Mouse (Mus musculus) heart, postnatal 0 days (tissue): ENCODE data around the gene Sema3a. TPM values are rescaled to one million over a fixed set of nuclear protein-coding genes. Genes with fewer than 3 reads are reported as not detected.

ENCODE experiments used
- ATAC-seq: fragments of 200-750 bp; cut with Nextera tagmentation; 2 replicates; pipeline ENCODE4 v1.8.0; 2017; ENCODE audit warnings: low read depth, moderate number of reproducible peaks, moderate library complexity; ENCODE audit not compliant: insufficient read depth
- DNase-seq: peaks from one replicate; pipeline ENCODE4 v3.0.0-alpha.2; 2016; ENCODE audit warnings: low spot score
- H3K27ac ChIP-seq: fragments of 300-500 bp; sonication (generic); 2 replicates; pipeline ENCODE4 v1.5.1; 2014; ENCODE audit warnings: low read depth, mild to moderate bottlenecking
- H3K27me3 ChIP-seq: fragments of 300-500 bp; sonication (generic); 2 replicates; pipeline ENCODE4 v1.6.1; 2014; ENCODE audit warnings: low read length, mixed read lengths; ENCODE audit not compliant: control insufficient read depth, insufficient read depth
- H3K36me3 ChIP-seq: fragments of 300-500 bp; sonication (generic); replicated peaks from 2 replicates; pipeline ENCODE4 v1.6.1; 2014; ENCODE audit warnings: low read length, mixed read lengths; ENCODE audit not compliant: control insufficient read depth, insufficient read depth
- H3K4me1 ChIP-seq: fragments of 300-500 bp; sonication (generic); 2 replicates; pipeline ENCODE4 v1.6.1; 2014; ENCODE audit warnings: antibody characterized with exemption; ENCODE audit not compliant: control insufficient read depth, insufficient read depth
- H3K4me2 ChIP-seq: fragments of 300-500 bp; sonication (generic); 2 replicates; pipeline ENCODE4 v1.6.1; 2014; ENCODE audit warnings: low read depth, mild to moderate bottlenecking, low read length, moderate library complexity
- H3K4me3 ChIP-seq: fragments of 300-500 bp; sonication (generic); 2 replicates; pipeline ENCODE4 v1.5.1; 2014; ENCODE audit warnings: low read depth, low read length
- H3K9ac ChIP-seq: fragments of 300-500 bp; sonication (generic); replicated peaks from 2 replicates; pipeline ENCODE4 v1.6.1; 2014; ENCODE audit warnings: low read depth, low read length, mixed read lengths
- H3K9me3 ChIP-seq: fragments of 300-500 bp; sonication (generic); replicated peaks from 2 replicates; pipeline ENCODE4 v1.6.1; 2016; ENCODE audit warnings: low read length; ENCODE audit not compliant: control insufficient read depth
- CTCF ChIP-seq: IDR thresholded peaks from 2 replicates; pipeline ENCODE4 v1.5.1; 2016; ENCODE audit warnings: antibody characterized with exemption, control low read depth, low read depth
- EP300 ChIP-seq: IDR thresholded peaks from 2 replicates; pipeline ENCODE4 v1.6.1; 2016; ENCODE audit warnings: antibody characterized with exemption, low read depth
- WGBS: fragments of 180-500 bp; shearing (Covaris S2); extraction: QIAGEN DNeasy Blood & Tissue Kit; methylation state at CpG from one replicate; pipeline ENCODE4 v1.1.7; 2014; 5-methylcytosine and 5-hydroxymethylcytosine counted together
- polyA plus RNA-seq: library from polyadenylated mRNA; unstranded; fragments of >200 nt; fragmentation: Nextera tagmentation; extraction: Ambion mirVana; gene quantifications from 2 replicates; pipeline ENCODE4 v1.2.1, GENCODE M21; 2015
- total RNA-seq: library from RNA; depleted of rRNA; stranded (reverse); fragments of >200 nt; gene quantifications from 2 replicates; pipeline ENCODE4 v1.2.3, GENCODE M21; 2014; ENCODE audit warnings: low replicate concordance

Sema3a gene
- total and polyA plus RNA-seq, 2 experiments from 2014 or later, result 3.6 to 19.0 TPM

DNA sequence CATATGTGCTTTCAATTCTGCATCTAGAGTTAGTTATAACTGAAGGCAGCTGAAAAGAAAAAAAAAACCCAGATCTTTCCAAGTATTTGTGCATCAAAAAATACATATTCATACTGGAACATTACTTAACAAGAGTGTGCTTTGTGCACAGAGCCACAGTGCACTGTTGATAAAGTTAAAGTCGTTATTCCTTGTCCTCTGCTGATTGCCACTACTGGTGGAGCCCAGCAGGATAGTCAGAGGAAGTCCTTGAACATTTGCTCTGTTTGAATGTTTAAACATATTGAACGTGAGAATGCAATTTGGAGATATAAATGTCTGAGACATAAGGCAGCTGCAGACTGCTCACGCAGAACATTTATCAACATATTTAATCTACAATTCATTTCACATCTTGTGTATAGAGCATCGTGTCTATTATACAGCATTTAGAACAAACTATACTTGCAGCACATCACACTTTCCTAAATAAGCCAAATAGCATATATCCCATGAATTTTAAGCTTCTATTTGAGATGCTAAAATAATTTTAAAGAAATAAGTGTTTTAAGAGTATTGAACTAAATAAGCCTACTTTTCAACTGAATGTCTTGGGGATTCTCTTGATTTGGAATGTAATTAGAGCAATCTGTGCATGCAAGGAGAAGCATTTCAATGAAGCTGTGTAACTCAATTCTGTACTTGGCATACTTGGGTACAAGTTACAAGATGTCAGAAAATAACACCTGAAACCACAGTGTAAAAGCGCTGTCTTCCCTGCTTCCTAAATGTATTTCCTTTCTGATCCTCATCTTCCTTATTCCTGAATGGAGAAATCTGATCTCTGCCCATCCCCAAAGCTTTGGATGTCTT is 32.8 kb downstream of the Sema3a start:
- no peaks in the 10 kb centered on the region for H3K27me3 ChIP-seq
- H3K9ac ChIP-seq, result no peak overlapping the region
- no peak overlapping the region for H3K27ac ChIP-seq
- no peak for ATAC-seq
- no peak overlapping the region for H3K4me2 ChIP-seq
- H3K36me3 ChIP-seq, result no peaks in the 10 kb centered on the region
- H3K4me1 ChIP-seq, result no peaks in the 10 kb centered on the region
- DNase-seq, result no peak
- no peak overlapping the region for H3K4me3 ChIP-seq
- WGBS, result 65% methylated on average over 5 of the region's 5 CpGs
- H3K9me3 ChIP-seq, result no peaks in the 10 kb centered on the region
- TF ChIP-seq CTCF, result no peak
- no peak for TF ChIP-seq EP300

DNA sequence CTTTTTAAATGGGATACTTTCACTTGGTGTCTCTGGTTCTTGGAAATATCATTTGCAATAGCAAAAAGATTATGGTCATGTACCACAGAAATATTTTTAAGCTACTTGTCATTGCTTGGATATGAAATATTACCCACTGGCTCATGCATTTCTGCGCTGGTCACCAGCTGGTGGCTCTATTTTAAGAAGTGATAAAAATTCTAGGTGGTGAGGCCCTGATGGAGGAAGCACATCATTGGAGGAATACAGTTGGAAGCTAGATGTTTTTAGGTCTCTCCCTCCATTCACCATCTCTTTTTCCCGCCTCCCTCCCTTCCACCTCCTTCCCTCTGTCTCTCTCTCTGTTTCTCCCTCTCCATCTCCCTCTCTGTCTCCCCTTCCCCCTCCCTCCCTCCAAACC is 57.0 kb downstream of the Sema3a start:
- H3K36me3 ChIP-seq, result no peaks in the 10 kb centered on the region
- ATAC-seq (no peak), DNase-seq (no peak)
- H3K9ac ChIP-seq, result no peak overlapping the region
- H3K4me2 ChIP-seq, result no peak overlapping the region
- H3K27ac ChIP-seq, result no peak overlapping the region
- 77% methylated on average over 2 of the region's 2 CpGs for WGBS
- no peaks in the 10 kb centered on the region for H3K4me1 ChIP-seq
- TF ChIP-seq CTCF, result no peak
- TF ChIP-seq EP300, result no peak
- no peaks in the 10 kb centered on the region for H3K9me3 ChIP-seq
- H3K27me3 ChIP-seq, result no peaks in the 10 kb centered on the region
- no peak overlapping the region for H3K4me3 ChIP-seq

DNA sequence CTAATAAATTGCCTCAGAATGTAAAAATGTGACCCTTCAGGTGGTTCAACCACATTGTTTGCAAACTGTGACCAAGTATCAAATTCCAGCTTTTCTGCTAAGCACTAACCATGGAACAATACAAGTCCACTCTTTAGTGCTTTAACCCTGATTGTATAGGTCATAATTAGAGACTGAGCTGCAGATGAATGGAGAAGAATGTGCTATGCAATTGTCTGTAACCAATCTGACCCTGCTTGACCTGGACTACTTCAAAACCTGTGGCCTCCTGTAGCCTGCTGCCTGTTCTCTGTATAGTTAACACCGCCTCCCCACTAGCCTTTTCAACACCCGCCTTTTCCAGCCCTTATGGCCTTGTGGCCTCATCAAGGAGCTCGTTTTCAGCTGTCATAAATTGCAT is 72.7 kb downstream of the Sema3a start:
- H3K4me1 ChIP-seq, result no peaks in the 10 kb centered on the region
- H3K27me3 ChIP-seq, result no peaks in the 10 kb centered on the region
- DNase-seq, result no peak
- no peak for TF ChIP-seq CTCF
- no peak for TF ChIP-seq EP300
- 41% methylated on average over 3 of the region's 3 CpGs for WGBS
- H3K4me2 ChIP-seq, result no peak overlapping the region
- no peak overlapping the region for H3K4me3 ChIP-seq
- no peaks in the 10 kb centered on the region for H3K9me3 ChIP-seq
- no peak overlapping the region for H3K27ac ChIP-seq
- ATAC-seq, result no peak
- no peaks in the 10 kb centered on the region for H3K36me3 ChIP-seq
- no peak overlapping the region for H3K9ac ChIP-seq

DNA sequence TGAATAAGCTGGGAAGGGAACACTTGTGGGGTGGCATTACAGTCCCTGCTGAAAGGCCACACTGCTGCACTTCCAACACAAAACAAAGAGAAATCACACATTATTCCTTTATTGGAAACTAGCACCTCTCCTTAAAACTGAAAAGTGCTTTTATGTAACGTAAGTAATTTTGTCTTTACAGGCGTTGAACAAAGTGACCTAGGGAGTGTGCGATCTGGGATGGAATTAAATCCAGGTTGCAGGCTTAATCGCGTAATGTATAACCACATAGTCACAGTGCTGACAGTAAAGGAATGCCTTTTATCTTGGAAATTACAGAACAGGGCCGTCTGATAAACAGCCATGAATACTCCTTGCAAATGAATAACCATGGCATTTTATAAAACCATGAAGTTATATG is 74.5 kb downstream of the Sema3a start:
- no peak overlapping the region for H3K27ac ChIP-seq
- H3K27me3 ChIP-seq, result no peaks in the 10 kb centered on the region
- H3K9me3 ChIP-seq, result no peaks in the 10 kb centered on the region
- no peak for TF ChIP-seq CTCF
- no peak for TF ChIP-seq EP300
- H3K9ac ChIP-seq, result no peak overlapping the region
- no peak overlapping the region for H3K4me2 ChIP-seq
- no peak for ATAC-seq
- 69% methylated on average over 6 of the region's 6 CpGs for WGBS
- no peaks in the 10 kb centered on the region for H3K4me1 ChIP-seq
- H3K4me3 ChIP-seq, result no peak overlapping the region
- no peaks in the 10 kb centered on the region for H3K36me3 ChIP-seq
- DNase-seq, result no peak

DNA sequence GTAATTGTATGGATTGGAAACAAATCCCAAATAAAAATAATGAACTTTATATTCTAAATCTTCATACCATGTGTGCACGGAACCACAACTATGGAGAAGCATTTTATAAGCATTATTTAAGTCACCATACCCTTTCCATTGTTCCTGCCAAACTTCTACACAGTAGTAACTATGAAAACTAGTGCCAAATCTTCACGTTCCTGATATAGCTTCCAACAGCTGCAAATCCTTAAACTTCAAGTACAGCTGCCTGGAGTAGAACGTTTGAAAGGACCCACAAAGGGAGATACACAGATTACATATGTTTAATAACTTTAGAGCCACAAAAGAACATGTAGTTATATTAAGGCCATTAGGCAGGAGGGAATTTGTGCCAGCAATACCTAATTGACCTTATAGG is 130.1 kb downstream of the Sema3a start:
- no peak for TF ChIP-seq CTCF
- no peak for TF ChIP-seq EP300
- DNase-seq (no peak), ATAC-seq (no peak)
- WGBS, result 35% methylated on average over 3 of the region's 3 CpGs
- Histone ChIP-seq H3K27ac (no peak overlapping the region), H3K4me2 (no peak overlapping the region), H3K36me3 (no peaks in the 10 kb centered on the region), H3K4me1 (no peaks in the 10 kb centered on the region), H3K9me3 (no peaks in the 10 kb centered on the region), H3K9ac (no peak overlapping the region), H3K27me3 (no peaks in the 10 kb centered on the region), H3K4me3 (no peak overlapping the region)

DNA sequence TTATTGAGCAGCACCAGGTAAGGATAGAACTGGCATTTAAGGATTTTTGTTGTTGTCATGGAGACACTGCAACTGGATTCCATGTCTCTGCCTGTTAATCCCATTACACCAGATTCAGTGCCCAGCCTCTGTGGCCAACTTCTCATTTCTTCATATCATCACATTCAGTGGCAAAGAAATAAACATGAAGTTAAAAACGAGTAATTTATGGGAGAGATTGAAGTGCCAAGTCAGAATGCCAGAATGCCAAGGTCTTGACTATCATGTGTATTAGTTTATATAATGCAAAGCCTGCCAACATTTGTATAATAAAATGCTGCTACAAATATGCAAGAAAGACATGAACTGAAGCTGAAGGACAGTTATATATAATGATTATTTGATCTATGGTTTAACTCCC is 131.1 kb downstream of the Sema3a start:
- Histone ChIP-seq H3K27me3 (no peaks in the 10 kb centered on the region), H3K4me1 (no peaks in the 10 kb centered on the region), H3K9ac (no peak overlapping the region), H3K9me3 (no peaks in the 10 kb centered on the region), H3K4me2 (no peak overlapping the region), H3K36me3 (no peaks in the 10 kb centered on the region), H3K4me3 (no peak overlapping the region), H3K27ac (no peak overlapping the region)
- DNase-seq (no peak), ATAC-seq (no peak)
- 55% methylated on average over 1 of the region's 1 CpGs for WGBS
- TF ChIP-seq EP300 (no peak), CTCF (no peak)
